Mouse (Mus musculus): ENCODE data around the gene Il33. TPM values are rescaled to one million over a fixed set of nuclear protein-coding genes. Genes with fewer than 3 reads are reported as not detected.
"Not testable (repeated sequence)": the region's sequence is repeated elsewhere in the genome, so short reads cannot be mapped to it uniquely, and the experiment has no call there.

Gene Il33
- total RNA-seq, 2 experiments from 2014 or later: 4.9 to 8.3 TPM

- peak in 1 of 2 experiments; percentile 71 for DNase-seq
Observed at GRCm38 (mm10) chr19:29937445-29937844, 12.5 kb downstream of the Il33 start.

- DNase-seq: peak; percentile 48 to 75
Observed at GRCm38 (mm10) chr19:29940239-29940638, 15.3 kb downstream of the Il33 start.

GRCm38 (mm10) chr19:29941208-29941607 lies 16.3 kb downstream of the Il33 start:
- DNase-seq: no peak

GRCm38 (mm10) chr19:29942358-29942757 lies 17.4 kb downstream of the Il33 start:
- no peak for DNase-seq

- DNase-seq: no peak
Observed at GRCm38 (mm10) chr19:29944426-29944825, 19.5 kb downstream of the Il33 start.

GRCm38 (mm10) chr19:29944935-29945334 lies 20.0 kb downstream of the Il33 start:
- DNase-seq: not testable (repeated sequence)

GRCm38 (mm10) chr19:29945557-29946422 lies 20.9 kb downstream of the Il33 start:
- DNase-seq: no peak

GRCm38 (mm10) chr19:29946423-29946716 lies 21.5 kb downstream of the Il33 start:
- no peak for DNase-seq

GRCm38 (mm10) chr19:29947056-29947455 lies 22.1 kb downstream of the Il33 start:
- DNase-seq: no peak

GRCm38 (mm10) chr19:29947891-29948801 lies 23.2 kb downstream of the Il33 start:
- peak; percentile 91 to 93 for DNase-seq

- no peak for DNase-seq
Observed at GRCm38 (mm10) chr19:29952538-29952937, 27.6 kb downstream of the Il33 start.

- no peak for DNase-seq
Observed at GRCm38 (mm10) chr19:29953833-29954232, 28.9 kb downstream of the Il33 start.

GRCm38 (mm10) chr19:29955454-29955853 lies 30.5 kb downstream of the Il33 start:
- DNase-seq: no peak

- DNase-seq: no peak
Observed at GRCm38 (mm10) chr19:29960906-29961305, 36.0 kb downstream of the Il33 start.

- no peak for DNase-seq
Observed at GRCm38 (mm10) chr19:29961842-29962241, 36.9 kb downstream of the Il33 start.

GRCm38 (mm10) chr19:29963598-29964092 lies 38.7 kb downstream of the Il33 start:
- peak in 1 of 2 experiments; percentile 22 for DNase-seq

GRCm38 (mm10) chr19:29967960-29968359 lies 43.0 kb downstream of the Il33 start:
- DNase-seq: no peak

- peak; percentile 66 to 84 for DNase-seq
Observed at GRCm38 (mm10) chr19:29973396-29973795, 48.5 kb downstream of the Il33 start.

- DNase-seq: peak; percentile 32 to 60
Observed at GRCm38 (mm10) chr19:29978847-29979246, 53.9 kb downstream of the Il33 start.

- no peak for DNase-seq
Observed at GRCm38 (mm10) chr19:29979452-29980089, 54.7 kb downstream of the Il33 start.

- DNase-seq: peak in 1 of 2 experiments; percentile 18
Observed at GRCm38 (mm10) chr19:29984208-29985005, 59.5 kb downstream of the Il33 start.

Measured in heart, adult 18-20 months (tissue).